Mouse (Mus musculus): Measurements from ENCODE around the gene Vmn1r7.

- no peak for TF ChIP-seq GATA1 (IDR thresholded peaks at IDR 0.05; ENCODE audit: borderline replicate concordance, low read length)
- no peak for TF ChIP-seq FLI1 (IDR thresholded peaks at IDR 0.05; ENCODE audit: low read length)
These were observed 41.4 kb upstream of the Vmn1r7 start, which contains the start of gene Vmn1r9 for GRCm38 (mm10) chr6:57066487-57066886.
